Mouse (Mus musculus): ENCODE data around the gene Sept3. TPM values are rescaled to one million over a fixed set of nuclear protein-coding genes. Genes with fewer than 3 reads are reported as not detected.

Sept3 gene
- total and polyA plus RNA-seq, 2 experiments from 2014 or later: 1.5 to 4.4 TPM

DNA sequence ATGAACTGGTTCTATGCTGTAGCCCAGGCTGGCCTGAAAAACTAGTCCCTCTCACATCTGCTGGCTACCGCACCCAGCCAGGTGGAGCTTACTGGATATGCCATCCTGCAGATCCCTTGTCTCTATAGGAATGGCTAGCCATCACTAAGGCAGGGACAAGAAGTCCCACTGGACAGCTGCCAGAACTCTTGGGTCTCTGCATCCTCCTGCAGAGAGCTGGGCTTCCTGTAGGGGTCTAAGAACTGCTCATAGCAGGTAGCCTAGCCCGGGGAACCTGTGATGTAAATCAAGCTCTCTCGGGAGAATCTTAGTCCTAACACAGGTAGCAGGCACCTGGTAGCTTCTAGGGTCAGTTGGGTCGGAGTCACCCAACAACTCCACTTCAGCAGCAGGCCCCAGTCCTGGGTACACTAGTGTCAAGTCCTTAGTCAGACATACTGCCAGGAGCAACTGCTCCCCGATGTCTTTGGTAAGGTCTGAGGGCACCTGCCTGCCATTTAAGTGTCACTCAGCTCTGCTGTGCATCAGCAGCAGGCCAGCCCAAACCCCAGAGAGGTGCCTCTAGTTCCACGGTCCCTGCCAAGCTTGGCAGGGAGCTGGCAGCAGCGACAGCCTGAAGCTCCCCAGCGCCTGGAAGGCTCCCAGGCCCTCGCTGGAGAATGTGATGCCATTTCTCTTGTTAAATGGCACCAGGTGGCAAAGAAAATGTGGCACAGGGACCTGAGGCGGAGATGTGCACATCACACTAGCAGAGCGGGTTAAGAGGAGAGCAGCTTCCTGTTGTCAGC lies 42.9 kb upstream of the Sept3 start:
- no peak overlapping the region for H3K27ac ChIP-seq (ENCODE audit: low read depth)
- ATAC-seq (ENCODE audit: insufficient read depth, low read depth) (no peak), DNase-seq (ENCODE audit: low spot score) (no peak)
- no peaks in the 10 kb centered on the region for H3K36me3 ChIP-seq (replicated peaks; ENCODE audit: control insufficient read depth, insufficient read depth, low read length)
- peaks cover 13% of the 10 kb centered on the region; the same call in 1 of the 2 replicates for H3K27me3 ChIP-seq (ENCODE audit: control insufficient read depth, insufficient read depth, low read length)
- no peak overlapping the region for H3K4me3 ChIP-seq (ENCODE audit: low read depth, low read length)
- 50% methylated on average over 11 of the region's 11 CpGs for WGBS
- no peaks in the 10 kb centered on the region for H3K9me3 ChIP-seq (replicated peaks; ENCODE audit: control insufficient read depth, low read length)
- H3K4me2 ChIP-seq (ENCODE audit: low read depth, low read length): no peak overlapping the region
- TF ChIP-seq CTCF (IDR thresholded peaks at IDR 0.05; ENCODE audit: low read depth) (no peak), EP300 (IDR thresholded peaks at IDR 0.05; ENCODE audit: low read depth) (no peak)
- no peaks in the 10 kb centered on the region for H3K4me1 ChIP-seq (ENCODE audit: control insufficient read depth, insufficient read depth)
- H3K9ac ChIP-seq (replicated peaks; ENCODE audit: low read depth, low read length): no peak overlapping the region

GRCm38 (mm10) chr15:82232651-82233050 lies 42.0 kb upstream of the Sept3 start:
- WGBS: 88% methylated on average over 4 of the region's 4 CpGs

DNA sequence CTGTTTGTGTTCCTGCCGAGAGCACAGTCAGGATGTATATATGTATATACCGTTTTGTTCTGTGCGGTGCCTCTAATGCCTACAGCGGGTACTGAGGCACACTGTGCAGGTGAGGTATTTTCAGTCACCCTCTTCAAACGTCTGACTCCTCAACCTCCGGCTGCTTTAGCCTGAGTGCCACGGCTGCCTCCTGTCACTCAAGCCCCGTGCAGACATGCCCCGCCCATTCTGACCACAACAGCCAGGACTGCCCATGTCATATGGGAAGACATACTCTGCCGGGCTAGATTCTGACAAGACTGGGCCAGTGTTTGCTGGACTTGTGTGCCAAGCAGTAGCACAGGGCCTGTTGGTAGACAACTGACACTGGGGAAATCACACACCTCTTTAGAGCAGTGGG lies 39.0 kb upstream of the Sept3 start:
- H3K27ac ChIP-seq (ENCODE audit: low read depth): no peak overlapping the region
- peaks cover 3% of the 10 kb centered on the region; the same call in 1 of the 2 replicates for H3K27me3 ChIP-seq (ENCODE audit: control insufficient read depth, insufficient read depth, low read length)
- no peak overlapping the region for H3K9ac ChIP-seq (replicated peaks; ENCODE audit: low read depth, low read length)
- DNase-seq (ENCODE audit: low spot score): no peak
- peaks cover 13% of the 10 kb centered on the region; the same call in 1 of the 2 replicates for H3K36me3 ChIP-seq (replicated peaks; ENCODE audit: control insufficient read depth, insufficient read depth, low read length)
- TF ChIP-seq EP300 (IDR thresholded peaks at IDR 0.05; ENCODE audit: low read depth) (no peak), CTCF (IDR thresholded peaks at IDR 0.05; ENCODE audit: low read depth) (no peak)
- no peaks in the 10 kb centered on the region for H3K4me1 ChIP-seq (ENCODE audit: control insufficient read depth, insufficient read depth)
- H3K9me3 ChIP-seq (replicated peaks; ENCODE audit: control insufficient read depth, low read length): no peaks in the 10 kb centered on the region
- H3K4me2 ChIP-seq (ENCODE audit: low read depth, low read length): no peak overlapping the region
- H3K4me3 ChIP-seq (ENCODE audit: low read depth, low read length): no peak overlapping the region
- no peak for ATAC-seq (ENCODE audit: insufficient read depth, low read depth)
- WGBS: 65% methylated on average over 10 of the region's 10 CpGs

More at GRCm38 (mm10) chr15:82232651-82233050, 42.0 kb upstream of the Sept3 start:
- Histone ChIP-seq H3K36me3 (replicated peaks; ENCODE audit: control insufficient read depth, insufficient read depth, low read length) (no peaks in the 10 kb centered on the region), H3K9me3 (replicated peaks; ENCODE audit: control insufficient read depth, low read length) (no peaks in the 10 kb centered on the region), H3K9ac (replicated peaks; ENCODE audit: low read depth, low read length) (no peak overlapping the region), H3K4me3 (ENCODE audit: low read depth, low read length) (no peak overlapping the region), H3K4me1 (ENCODE audit: control insufficient read depth, insufficient read depth) (no peaks in the 10 kb centered on the region), H3K4me2 (ENCODE audit: low read depth, low read length) (no peak overlapping the region), H3K27ac (ENCODE audit: low read depth) (no peak overlapping the region), H3K27me3 (ENCODE audit: control insufficient read depth, insufficient read depth, low read length) (peaks cover 13% of the 10 kb centered on the region; the same call in 1 of the 2 replicates)
- TF ChIP-seq EP300 (IDR thresholded peaks at IDR 0.05; ENCODE audit: low read depth): no peak
- no peak for TF ChIP-seq CTCF (IDR thresholded peaks at IDR 0.05; ENCODE audit: low read depth)
- DNase-seq (ENCODE audit: low spot score) (no peak), ATAC-seq (ENCODE audit: insufficient read depth, low read depth) (no peak)

DNA sequence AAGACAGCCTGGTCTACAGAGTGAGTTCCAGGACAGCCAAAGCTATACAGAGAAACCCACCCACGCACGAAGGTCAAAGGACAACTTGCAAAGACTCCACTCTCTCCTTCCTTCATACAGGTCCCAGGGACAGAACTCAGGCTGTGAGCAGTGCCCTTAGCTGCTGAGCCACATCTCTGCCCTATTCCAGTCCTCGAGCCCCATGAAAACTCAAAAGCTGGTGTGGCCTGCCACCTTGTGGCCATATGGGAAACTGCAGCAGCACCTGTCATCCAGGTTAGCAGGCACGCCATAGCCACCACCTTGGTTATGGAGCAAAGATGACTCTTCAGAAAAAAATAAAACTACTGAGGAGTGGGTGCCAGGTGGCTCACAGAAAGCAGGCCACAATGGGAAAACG lies 38.1 kb upstream of the Sept3 start:
- Histone ChIP-seq H3K4me3 (ENCODE audit: low read depth, low read length) (no peak overlapping the region), H3K9me3 (replicated peaks; ENCODE audit: control insufficient read depth, low read length) (no peaks in the 10 kb centered on the region), H3K27ac (ENCODE audit: low read depth) (no peak overlapping the region), H3K36me3 (replicated peaks; ENCODE audit: control insufficient read depth, insufficient read depth, low read length) (peaks cover 13% of the 10 kb centered on the region; the same call in 1 of the 2 replicates), H3K9ac (replicated peaks; ENCODE audit: low read depth, low read length) (no peak overlapping the region), H3K4me2 (ENCODE audit: low read depth, low read length) (no peak overlapping the region), H3K4me1 (ENCODE audit: control insufficient read depth, insufficient read depth) (no peaks in the 10 kb centered on the region), H3K27me3 (ENCODE audit: control insufficient read depth, insufficient read depth, low read length) (peaks cover 2% of the 10 kb centered on the region; the same call in 1 of the 2 replicates)
- ATAC-seq (ENCODE audit: insufficient read depth, low read depth) (peak; percentile 71), DNase-seq (ENCODE audit: low spot score) (peak; percentile 51)
- 26% methylated on average over 5 of the region's 5 CpGs for WGBS
- TF ChIP-seq EP300 (IDR thresholded peaks at IDR 0.05; ENCODE audit: low read depth) (no peak), CTCF (IDR thresholded peaks at IDR 0.05; ENCODE audit: low read depth) (peak; percentile 98)

GRCm38 (mm10) chr15:82243311-82243710 lies 31.4 kb upstream of the Sept3 start:
- WGBS: 72% methylated on average over 3 of the region's 3 CpGs
- no peak overlapping the region for H3K27ac ChIP-seq (ENCODE audit: low read depth)
- no peak for TF ChIP-seq CTCF (IDR thresholded peaks at IDR 0.05; ENCODE audit: low read depth)
- TF ChIP-seq EP300 (IDR thresholded peaks at IDR 0.05; ENCODE audit: low read depth): no peak
- DNase-seq (ENCODE audit: low spot score): no peak
- peaks cover 6% of the 10 kb centered on the region; the same call in 1 of the 2 replicates for H3K4me1 ChIP-seq (ENCODE audit: control insufficient read depth, insufficient read depth)
- no peak for ATAC-seq (ENCODE audit: insufficient read depth, low read depth)
- H3K4me3 ChIP-seq (ENCODE audit: low read depth, low read length): peak overlapping the region; percentile 62
- H3K27me3 ChIP-seq (ENCODE audit: control insufficient read depth, insufficient read depth, low read length): no peaks in the 10 kb centered on the region
- H3K9me3 ChIP-seq (replicated peaks; ENCODE audit: control insufficient read depth, low read length): no peaks in the 10 kb centered on the region
- H3K4me2 ChIP-seq (ENCODE audit: low read depth, low read length): peak overlapping the region; percentile 88
- H3K36me3 ChIP-seq (replicated peaks; ENCODE audit: control insufficient read depth, insufficient read depth, low read length): peaks cover 7% of the 10 kb centered on the region; the same call in 1 of the 2 replicates
- H3K9ac ChIP-seq (replicated peaks; ENCODE audit: low read depth, low read length): no peak overlapping the region
